Mouse (Mus musculus): ENCODE measurements around the gene Fmnl2. TPM values are rescaled to one million over a fixed set of nuclear protein-coding genes. Genes with fewer than 3 reads are reported as not detected.

Fmnl2 gene
- polyA plus RNA-seq, 1 experiment from 2014 or later = 14.7 TPM

DNA sequence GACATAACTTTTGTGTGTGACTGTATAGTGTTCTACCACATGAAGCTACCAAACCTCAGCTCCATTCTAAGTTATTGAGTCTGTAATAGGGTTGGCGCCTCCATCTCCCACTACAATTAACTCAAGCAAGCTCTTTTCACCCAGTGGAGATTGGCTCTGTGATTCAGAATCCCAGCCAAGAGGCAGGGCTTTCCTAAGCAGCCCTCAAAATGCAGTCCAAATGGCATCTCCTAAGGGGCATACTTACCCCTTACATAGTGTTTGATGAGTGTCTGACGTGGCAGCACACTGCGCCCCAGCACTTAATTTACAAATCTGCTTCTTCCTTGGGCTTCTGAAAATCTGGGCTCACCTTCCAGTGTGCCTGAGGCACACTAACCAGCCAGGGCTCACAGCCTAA, 17.8 kb upstream of the Fmnl2 start:
- 73% methylated on average over 3 of the region's 3 CpGs for WGBS
- ATAC-seq (ENCODE audit: insufficient number of reproducible peaks, insufficient read depth, low FRiP score, low TSS enrichment, low read depth) = no peak

DNA sequence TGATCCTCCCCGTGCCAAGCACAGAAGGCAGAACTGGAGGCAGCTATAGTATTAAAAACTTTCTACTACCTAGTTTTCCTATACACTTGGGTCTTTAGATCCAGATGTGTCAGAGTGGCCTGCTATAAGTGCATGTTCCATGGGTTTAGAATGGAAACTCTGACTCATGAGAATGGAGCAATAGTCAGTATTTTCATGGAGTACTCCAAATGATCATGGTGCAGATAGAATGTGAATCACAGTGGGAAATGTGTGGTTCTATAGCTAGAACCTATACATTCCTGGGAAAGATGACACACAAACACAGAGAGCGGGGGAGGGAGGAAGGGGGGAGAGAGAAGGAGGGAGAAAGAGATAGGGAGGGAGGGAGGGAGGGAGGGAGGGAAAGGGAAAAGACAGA, 13.8 kb upstream of the Fmnl2 start:
- no peak overlapping the region for H3K4me3 ChIP-seq (replicated peaks)
- ATAC-seq (ENCODE audit: insufficient number of reproducible peaks, insufficient read depth, low FRiP score, low TSS enrichment, low read depth) = no peak
- no peak overlapping the region for H3K27ac ChIP-seq
- H3K9ac ChIP-seq (replicated peaks) = no peak overlapping the region
- 82% methylated on average over 2 of the region's 2 CpGs for WGBS
- H3K27me3 ChIP-seq = no peaks in the 10 kb centered on the region; the same call in 1 of the 2 replicates
- H3K4me1 ChIP-seq (replicated peaks) = 0 out of 2 replicates have a peak, but pooled peaks cover 9% of the 10 kb centered on the region
- H3K4me2 ChIP-seq = no peak overlapping the region
- H3K36me3 ChIP-seq = no peaks in the 10 kb centered on the region
- H3K9me3 ChIP-seq = no peaks in the 10 kb centered on the region

More for the DNA sequence above, 17.8 kb upstream of the Fmnl2 start:
- Histone ChIP-seq H3K36me3 (no peaks in the 10 kb centered on the region), H3K4me1 (replicated peaks) (0 out of 2 replicates have a peak, but pooled peaks cover 7% of the 10 kb centered on the region), H3K27me3 (no peaks in the 10 kb centered on the region; the same call in 1 of the 2 replicates), H3K4me2 (no peak overlapping the region), H3K9ac (replicated peaks) (no peak overlapping the region), H3K27ac (no peak overlapping the region), H3K4me3 (replicated peaks) (no peak overlapping the region), H3K9me3 (no peaks in the 10 kb centered on the region)

DNA sequence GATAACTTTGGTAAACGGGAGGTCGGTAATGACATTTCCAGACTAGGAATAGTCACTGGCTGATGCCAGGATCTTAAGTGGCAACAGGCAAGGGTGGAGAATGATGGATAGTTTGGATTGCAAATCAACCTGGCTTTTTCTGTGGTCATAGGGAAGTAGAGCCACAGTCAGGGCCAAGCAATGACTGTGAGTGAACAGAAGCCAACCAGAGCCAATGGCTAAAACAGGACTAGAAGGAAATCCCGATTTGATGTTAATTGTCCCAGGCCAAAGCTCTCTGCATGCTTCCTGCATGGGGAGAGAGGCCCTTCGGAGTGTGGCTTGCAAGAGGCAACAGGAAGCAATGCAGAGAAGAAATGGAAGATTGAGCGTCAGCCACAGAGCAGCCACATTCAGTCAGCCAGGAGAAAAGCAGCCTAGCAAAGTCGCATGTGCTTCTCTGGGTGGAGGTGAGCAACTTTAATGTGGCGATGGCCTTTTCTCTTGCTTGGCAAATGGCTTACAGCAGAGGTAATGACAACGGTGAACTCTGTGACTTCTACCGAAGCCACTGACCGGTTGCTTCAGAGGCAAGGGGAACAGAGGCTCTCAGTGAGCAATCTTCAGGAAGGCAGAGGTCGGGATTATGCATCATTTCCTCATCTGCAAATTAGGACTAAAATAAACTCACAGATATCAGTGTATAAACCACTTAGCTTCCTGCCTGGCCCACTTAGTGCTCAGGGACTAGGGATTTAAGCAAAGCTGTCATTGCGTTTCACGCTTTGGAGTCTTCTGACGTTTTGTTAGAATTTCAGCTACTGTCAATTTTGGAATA, 12.5 kb upstream of the Fmnl2 start:
- Histone ChIP-seq H3K9me3 (no peaks in the 10 kb centered on the region), H3K4me1 (replicated peaks) (0 out of 2 replicates have a peak, but pooled peaks cover 9% of the 10 kb centered on the region), H3K4me3 (replicated peaks) (no peak overlapping the region), H3K27me3 (no peaks in the 10 kb centered on the region; the same call in 1 of the 2 replicates), H3K36me3 (no peaks in the 10 kb centered on the region), H3K4me2 (no peak overlapping the region), H3K27ac (0 out of 2 replicates have a peak overlapping the region, but pooled peaks have one; percentile 4), H3K9ac (replicated peaks) (no peak overlapping the region)
- WGBS = 62% methylated on average over 14 of the region's 14 CpGs
- no peak for ATAC-seq (ENCODE audit: insufficient number of reproducible peaks, insufficient read depth, low FRiP score, low TSS enrichment, low read depth)

DNA sequence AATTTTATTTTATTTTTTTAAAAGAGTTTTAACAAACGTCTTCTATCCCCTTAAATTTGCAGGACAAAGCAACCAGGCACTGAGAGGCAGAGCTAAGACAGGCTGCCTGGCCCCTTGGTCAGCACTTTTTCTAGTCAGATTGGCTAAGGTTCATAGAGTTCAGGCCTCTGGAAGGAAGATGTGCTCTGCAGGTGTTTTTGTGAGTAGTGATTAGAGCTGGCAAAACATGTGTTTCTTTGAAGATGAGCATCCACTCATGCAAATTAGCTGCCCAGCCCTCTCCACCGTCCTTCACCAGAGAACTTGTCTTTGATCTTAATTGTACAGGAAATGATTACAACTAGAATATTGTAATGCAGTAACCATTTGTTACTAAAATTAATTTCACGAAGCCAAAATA, 11.2 kb upstream of the Fmnl2 start:
- H3K4me1 ChIP-seq (replicated peaks) = 0 out of 2 replicates have a peak, but pooled peaks cover 5% of the 10 kb centered on the region
- H3K9ac ChIP-seq (replicated peaks) = no peak overlapping the region
- H3K4me3 ChIP-seq (replicated peaks) = no peak overlapping the region
- H3K9me3 ChIP-seq = no peaks in the 10 kb centered on the region
- no peak overlapping the region for H3K4me2 ChIP-seq
- H3K27ac ChIP-seq = no peak overlapping the region
- H3K27me3 ChIP-seq = no peaks in the 10 kb centered on the region; the same call in 1 of the 2 replicates
- 42% methylated on average over 3 of the region's 3 CpGs for whole genome bisulfite sequencing
- ATAC-seq (ENCODE audit: insufficient number of reproducible peaks, insufficient read depth, low FRiP score, low TSS enrichment, low read depth) = no peak
- no peaks in the 10 kb centered on the region for H3K36me3 ChIP-seq

DNA sequence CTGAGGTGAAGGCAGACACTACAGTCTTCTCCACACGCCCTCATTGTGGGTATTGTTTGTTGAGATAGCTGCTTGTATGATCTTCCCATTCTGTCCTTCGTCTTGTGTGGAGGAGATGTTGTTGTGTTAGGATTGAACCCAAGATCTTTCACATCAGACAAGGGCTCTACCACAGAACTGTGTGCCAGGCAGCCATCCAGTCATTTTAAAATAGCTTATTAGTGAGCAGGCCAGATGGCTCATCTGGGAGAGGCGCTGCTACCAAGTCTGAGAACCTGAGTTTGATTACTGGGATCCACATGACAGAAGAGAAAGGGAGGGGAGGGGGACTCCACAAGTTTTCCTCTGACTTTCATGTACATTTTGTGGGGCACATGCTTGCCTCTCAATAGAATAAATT, 8.6 kb upstream of the Fmnl2 start:
- no peak overlapping the region for H3K9ac ChIP-seq (replicated peaks)
- no peak for ATAC-seq (ENCODE audit: insufficient number of reproducible peaks, insufficient read depth, low FRiP score, low TSS enrichment, low read depth)
- H3K27ac ChIP-seq = no peak overlapping the region
- 0 out of 2 replicates have a peak, but pooled peaks cover 2% of the 10 kb centered on the region for H3K4me1 ChIP-seq (replicated peaks)
- H3K36me3 ChIP-seq = no peaks in the 10 kb centered on the region
- H3K27me3 ChIP-seq = no peaks in the 10 kb centered on the region; the same call in 1 of the 2 replicates
- H3K4me2 ChIP-seq = no peak overlapping the region
- no peaks in the 10 kb centered on the region for H3K9me3 ChIP-seq
- no peak overlapping the region for H3K4me3 ChIP-seq (replicated peaks)
- WGBS = 71% methylated on average over 3 of the region's 3 CpGs

DNA sequence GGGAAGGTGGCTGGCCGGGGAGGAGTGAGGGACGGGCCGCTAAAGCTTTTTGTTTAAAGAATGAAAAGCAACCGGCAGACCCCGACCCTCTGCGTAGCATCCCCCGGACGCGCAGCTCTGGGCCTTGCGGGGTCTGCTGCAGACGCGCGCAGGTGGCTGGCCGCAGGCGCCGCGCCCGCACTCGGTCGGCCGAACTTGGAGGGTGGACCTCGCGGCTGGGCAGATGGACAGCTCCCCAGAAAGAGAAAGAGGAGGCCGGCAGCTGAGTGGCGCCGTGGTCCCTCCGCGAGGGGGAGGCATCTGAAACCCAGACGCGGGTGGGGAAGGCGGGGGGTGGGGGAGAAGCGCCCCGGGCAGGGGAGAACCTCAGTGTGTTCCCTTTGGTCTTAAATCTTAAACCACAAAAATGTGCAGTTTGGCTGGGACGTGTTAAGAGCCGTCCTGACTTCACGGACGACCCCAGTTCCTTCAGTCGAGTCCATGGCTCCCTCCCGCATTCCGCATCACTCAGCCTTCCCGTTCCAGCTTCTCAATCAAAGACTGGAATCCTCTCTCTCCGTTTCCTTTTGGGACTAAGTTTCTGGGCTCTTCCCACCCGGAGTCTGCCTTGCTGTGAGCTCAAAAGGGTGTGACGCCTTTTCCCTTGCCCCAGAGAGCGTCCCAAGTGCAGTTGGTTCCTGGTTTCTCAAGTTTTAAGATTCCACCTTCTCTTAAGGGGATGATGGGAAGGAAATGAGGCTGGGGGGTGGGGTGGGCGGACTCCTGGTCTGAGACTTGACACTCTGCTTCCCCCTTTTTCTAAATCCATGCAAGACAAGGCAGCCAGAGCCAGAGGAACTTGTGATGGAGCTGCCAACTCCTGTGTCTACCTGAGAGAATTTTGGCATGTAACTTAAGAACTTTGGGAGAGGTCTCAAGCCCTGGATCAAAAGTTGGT, 1.1 kb downstream of the Fmnl2 start:
- no peaks in the 10 kb centered on the region for H3K36me3 ChIP-seq
- H3K9ac ChIP-seq (replicated peaks) = peak overlapping the region; percentile 96
- peak overlapping the region; percentile 83 for H3K4me2 ChIP-seq
- WGBS = under 1% methylated on average over 46 of the region's 46 CpGs
- no peaks in the 10 kb centered on the region for H3K27me3 ChIP-seq
- peak overlapping the region; percentile 96 for H3K4me3 ChIP-seq (replicated peaks)
- peaks cover 36% of the 10 kb centered on the region for H3K4me1 ChIP-seq (replicated peaks)
- H3K27ac ChIP-seq = peak overlapping the region; percentile 92
- H3K9me3 ChIP-seq = no peaks in the 10 kb centered on the region
- 0 out of 2 replicates have a peak, but pooled peaks have one; percentile 15 for ATAC-seq (ENCODE audit: insufficient number of reproducible peaks, insufficient read depth, low FRiP score, low TSS enrichment, low read depth)

DNA sequence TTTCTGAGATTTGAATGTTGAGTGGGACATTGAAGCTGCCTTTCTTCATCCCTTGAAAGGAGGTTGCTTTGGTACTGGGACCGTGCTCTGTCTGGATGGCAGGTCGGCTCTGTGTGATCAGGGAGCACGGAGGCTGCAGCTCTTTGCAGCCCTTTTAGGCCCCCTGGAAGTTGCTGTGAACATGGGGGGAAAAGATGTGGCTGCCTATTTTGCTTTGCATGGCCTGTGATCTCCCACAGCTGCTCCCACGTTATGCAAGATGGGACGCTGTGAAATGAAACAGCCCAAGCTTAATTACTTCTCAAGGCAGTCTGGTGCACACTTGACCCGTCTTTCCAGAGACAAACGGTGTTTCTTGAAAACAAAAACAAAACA, 1.8 kb downstream of the Fmnl2 start:
- 3% methylated on average over 7 of the region's 7 CpGs for WGBS
- no peak for ATAC-seq (ENCODE audit: insufficient number of reproducible peaks, insufficient read depth, low FRiP score, low TSS enrichment, low read depth)

DNA sequence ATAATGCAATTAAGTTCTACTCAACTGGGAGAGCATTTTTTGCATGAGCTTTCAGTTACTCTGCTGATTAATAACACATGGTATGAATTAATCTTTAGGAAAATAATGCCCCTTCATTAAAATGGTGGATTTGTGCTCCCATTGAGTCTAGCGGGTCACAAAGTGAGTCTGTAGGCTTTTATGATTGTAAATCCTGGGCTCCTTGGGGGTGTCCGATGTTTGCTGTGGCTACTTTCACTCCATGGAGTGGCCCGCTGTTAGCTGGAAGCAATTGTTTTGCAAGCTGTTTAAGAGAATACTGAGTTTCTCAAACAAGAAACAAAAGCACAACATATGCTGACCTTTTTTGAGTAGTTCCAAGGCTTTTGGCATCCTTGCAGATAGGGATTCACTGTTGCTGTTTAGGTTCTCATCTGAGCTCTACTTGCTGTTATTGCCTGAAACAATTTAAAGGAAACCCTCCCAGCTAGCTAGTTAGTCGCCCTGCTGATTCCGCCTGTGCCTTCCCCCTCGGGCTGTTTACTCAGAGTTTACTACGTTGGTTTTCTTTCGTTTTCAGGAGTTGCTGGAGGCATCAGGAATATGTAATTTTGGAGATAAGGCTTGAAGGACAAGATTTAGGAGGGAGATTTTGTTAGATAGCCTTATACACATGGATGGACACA, 2.6 kb downstream of the Fmnl2 start:
- Histone ChIP-seq H3K27me3 (no peaks in the 10 kb centered on the region), H3K27ac (peak overlapping the region; percentile 92), H3K4me3 (replicated peaks) (peak overlapping the region; percentile 96), H3K36me3 (no peaks in the 10 kb centered on the region), H3K4me2 (peak overlapping the region; percentile 83), H3K4me1 (replicated peaks) (peaks cover 36% of the 10 kb centered on the region), H3K9ac (replicated peaks) (peak overlapping the region; percentile 96), H3K9me3 (no peaks in the 10 kb centered on the region)
- 5% methylated on average over 8 of the region's 8 CpGs for WGBS
- ATAC-seq (ENCODE audit: insufficient number of reproducible peaks, insufficient read depth, low FRiP score, low TSS enrichment, low read depth) = no peak

More for the DNA sequence above, 1.8 kb downstream of the Fmnl2 start:
- H3K27me3 ChIP-seq = no peaks in the 10 kb centered on the region
- H3K4me2 ChIP-seq = peak overlapping the region; percentile 83
- peak overlapping the region; percentile 96 for H3K9ac ChIP-seq (replicated peaks)
- no peaks in the 10 kb centered on the region for H3K9me3 ChIP-seq
- no peaks in the 10 kb centered on the region for H3K36me3 ChIP-seq
- H3K4me1 ChIP-seq (replicated peaks) = peaks cover 36% of the 10 kb centered on the region
- H3K27ac ChIP-seq = peak overlapping the region; percentile 92
- H3K4me3 ChIP-seq (replicated peaks) = peak overlapping the region; percentile 96

DNA sequence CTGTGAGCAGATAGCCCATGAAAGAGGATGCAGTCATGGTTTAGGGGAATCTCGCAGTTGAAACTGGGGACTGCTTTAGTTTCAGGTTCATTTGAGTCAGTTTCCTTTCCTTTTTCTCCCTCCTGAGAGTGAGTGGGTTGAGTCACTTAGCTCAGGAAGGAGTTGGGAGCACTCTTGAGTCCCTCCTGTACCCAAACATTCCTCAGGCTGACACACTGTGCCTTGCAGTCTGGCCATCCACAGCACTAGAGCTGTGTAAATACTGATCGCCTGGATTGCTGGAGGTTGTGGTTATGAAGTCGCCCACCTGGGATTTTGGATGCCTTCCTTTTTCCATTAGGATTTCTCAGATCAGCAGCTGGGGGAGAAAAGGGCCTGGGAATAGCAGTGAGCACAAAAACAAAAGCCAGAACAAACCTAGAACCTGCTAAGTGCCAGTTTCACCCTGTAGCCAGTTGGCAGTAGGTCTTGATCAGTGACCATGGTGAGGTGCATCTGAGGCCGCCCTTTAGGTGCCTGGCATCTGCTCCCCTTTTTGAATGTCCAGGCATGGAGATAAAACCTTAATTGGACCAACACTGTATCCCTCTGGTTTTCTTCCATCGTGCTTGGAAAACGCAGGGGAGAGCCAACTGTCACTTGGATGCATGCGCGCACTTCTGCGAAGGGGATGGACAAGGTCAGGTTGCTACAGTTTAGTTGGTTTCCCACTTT, 4.5 kb downstream of the Fmnl2 start:
- Histone ChIP-seq H3K9ac (replicated peaks) (no peak overlapping the region), H3K27me3 (no peaks in the 10 kb centered on the region), H3K27ac (no peak overlapping the region), H3K36me3 (peaks cover 6% of the 10 kb centered on the region), H3K4me2 (no peak overlapping the region), H3K4me1 (replicated peaks) (peaks cover 42% of the 10 kb centered on the region), H3K9me3 (peaks cover 3% of the 10 kb centered on the region; the same call in 1 of the 2 replicates), H3K4me3 (replicated peaks) (no peak overlapping the region)
- no peak for ATAC-seq (ENCODE audit: insufficient number of reproducible peaks, insufficient read depth, low FRiP score, low TSS enrichment, low read depth)
- 87% methylated on average over 9 of the region's 9 CpGs for WGBS

DNA sequence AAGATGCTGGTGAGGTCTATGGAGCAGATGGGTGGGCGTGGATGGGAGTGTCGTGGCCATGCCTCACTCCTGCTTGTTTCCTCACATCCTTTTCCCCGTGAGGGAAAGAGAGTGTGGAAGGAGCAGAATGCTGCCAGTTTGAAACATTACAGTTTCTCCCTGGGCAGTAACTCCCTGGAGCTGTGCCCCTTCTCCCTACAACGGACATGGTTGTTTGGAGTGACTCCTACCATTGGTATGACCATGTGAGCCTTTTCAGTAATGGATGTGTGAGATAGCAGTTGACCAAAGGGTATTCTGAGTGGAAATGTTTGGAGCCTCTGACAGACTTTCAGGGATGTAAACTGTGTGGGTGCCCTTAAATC, 5.1 kb downstream of the Fmnl2 start:
- no peak overlapping the region for H3K9ac ChIP-seq (replicated peaks)
- WGBS = 70% methylated on average over 4 of the region's 4 CpGs
- no peak overlapping the region for H3K27ac ChIP-seq
- no peaks in the 10 kb centered on the region for H3K27me3 ChIP-seq
- H3K4me2 ChIP-seq = no peak overlapping the region
- H3K4me1 ChIP-seq (replicated peaks) = peaks cover 45% of the 10 kb centered on the region
- H3K4me3 ChIP-seq (replicated peaks) = no peak overlapping the region
- peaks cover 8% of the 10 kb centered on the region; the same call in 1 of the 2 replicates for H3K9me3 ChIP-seq
- peaks cover 11% of the 10 kb centered on the region for H3K36me3 ChIP-seq
- no peak for ATAC-seq (ENCODE audit: insufficient number of reproducible peaks, insufficient read depth, low FRiP score, low TSS enrichment, low read depth)

All from limb, embryonic 12.5 days (tissue).